Mouse (Mus musculus): Measurements from ENCODE around the gene Sat2.
A peak's percentile ranks its signal among the peaks of the same experiment; 100 is the strongest.

The Sat2 gene

GRCm38 (mm10) chr11:69621571-69622268 lies at the start of gene Sat2:
Sat2 (plus strand) TSS chr11:69622024.
- DNase-seq: peak; percentile 87 to 90

GRCm38 (mm10) chr11:69575220-69575619 lies 46.6 kb upstream of the Sat2 start:
- peak; percentile 52 to 58 for DNase-seq

DNA sequence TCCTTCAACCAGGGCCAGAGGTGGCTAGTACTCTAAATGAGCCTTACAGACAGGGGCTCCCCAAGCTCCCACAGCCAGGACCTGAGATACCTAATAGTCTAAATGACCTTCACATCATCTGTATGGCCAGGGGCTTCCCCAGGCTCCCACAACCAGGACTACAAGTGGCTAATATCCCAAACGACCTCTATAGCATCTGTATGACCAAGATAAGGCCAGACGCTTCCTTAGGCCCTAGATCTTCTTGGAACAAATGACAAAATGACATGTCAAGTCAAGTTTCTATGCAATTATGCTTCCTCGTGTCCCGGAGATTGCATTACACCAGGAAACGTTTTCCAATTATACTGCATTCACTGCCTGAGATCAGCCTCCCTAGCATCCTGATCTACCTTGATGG lies 45.5 kb upstream of the Sat2 start:
- no peak for DNase-seq

- DNase-seq: no peak
Observed at GRCm38 (mm10) chr11:69578301-69578700, 43.5 kb upstream of the Sat2 start.

DNA sequence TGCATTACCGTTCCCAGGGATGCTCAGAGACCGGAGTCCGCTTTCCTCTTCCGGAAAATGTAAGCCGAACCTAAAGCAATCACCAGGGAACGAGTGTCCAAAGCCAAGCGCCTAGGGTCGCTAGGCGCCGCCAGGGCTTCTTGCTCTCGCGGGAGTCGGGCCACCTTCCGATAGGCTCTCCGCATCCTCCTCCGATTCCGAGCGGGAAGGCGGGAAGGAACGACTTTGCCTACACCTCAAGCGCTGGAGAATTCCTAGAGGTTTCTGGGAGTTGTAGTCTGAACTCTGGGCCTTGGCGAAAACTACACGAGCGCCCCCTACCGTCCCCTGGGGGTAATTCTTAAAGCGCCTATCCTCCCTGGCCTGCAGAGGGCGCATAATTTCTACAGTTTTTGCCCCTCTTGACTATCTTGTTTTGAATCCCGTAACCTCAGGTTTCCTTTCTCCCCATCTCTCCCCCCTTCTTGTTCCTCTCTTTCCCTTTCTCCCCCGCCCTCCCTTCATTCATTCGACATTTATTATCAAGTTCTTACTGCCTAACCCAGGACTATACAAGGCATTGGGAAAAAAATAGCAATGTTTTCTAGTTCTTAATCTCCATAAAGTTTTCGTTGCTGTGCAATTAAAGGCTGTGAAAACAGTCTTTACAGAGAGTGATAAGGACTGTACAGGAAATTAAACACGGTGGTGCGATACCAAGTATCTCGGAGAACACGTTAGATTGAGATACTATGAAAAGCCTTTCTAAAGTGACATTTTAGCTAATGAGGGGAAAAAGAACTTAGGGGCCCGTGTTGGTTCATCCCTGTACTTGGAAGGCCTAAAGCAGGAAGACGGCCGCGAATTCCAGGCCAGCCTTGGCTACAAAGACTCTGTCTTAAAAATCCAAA lies 42.5 kb upstream of the Sat2 start:
- peak; percentile 97 to 98 for DNase-seq

DNA sequence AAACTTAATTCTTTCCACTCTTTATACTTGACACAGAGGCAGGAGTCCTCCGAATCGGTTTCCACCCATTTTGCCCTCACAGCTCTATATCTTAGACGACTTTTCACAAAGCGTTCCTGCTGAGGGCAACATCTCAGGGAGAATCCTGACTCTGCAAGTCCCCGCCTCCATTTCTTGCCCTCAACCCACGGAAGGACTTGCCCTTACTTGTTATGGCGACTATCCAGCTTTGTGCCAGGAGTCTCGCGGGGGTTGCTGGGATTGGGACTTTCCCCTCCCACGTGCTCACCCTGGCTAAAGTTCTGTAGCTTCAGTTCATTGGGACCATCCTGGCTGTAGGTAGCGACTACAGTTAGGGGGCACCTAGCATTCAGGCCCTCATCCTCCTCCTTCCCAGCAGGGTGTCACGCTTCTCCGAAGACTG lies 41.7 kb upstream of the Sat2 start, which contains the start of the genes Wrap53 and Trp53:
Wrap53 (minus strand) TSS at position 165 of the 424 bp plus-strand sequence.
Trp53 (plus strand) TSS at position 269 of the 424 bp plus-strand sequence.
- peak; percentile 94 to 95 for DNase-seq

- DNase-seq: no peak
Observed at GRCm38 (mm10) chr11:69580572-69581146, 41.2 kb upstream of the Sat2 start.

GRCm38 (mm10) chr11:69581147-69581688 lies 40.6 kb upstream of the Sat2 start:
- peak; percentile 98 to 99 for DNase-seq

DNA sequence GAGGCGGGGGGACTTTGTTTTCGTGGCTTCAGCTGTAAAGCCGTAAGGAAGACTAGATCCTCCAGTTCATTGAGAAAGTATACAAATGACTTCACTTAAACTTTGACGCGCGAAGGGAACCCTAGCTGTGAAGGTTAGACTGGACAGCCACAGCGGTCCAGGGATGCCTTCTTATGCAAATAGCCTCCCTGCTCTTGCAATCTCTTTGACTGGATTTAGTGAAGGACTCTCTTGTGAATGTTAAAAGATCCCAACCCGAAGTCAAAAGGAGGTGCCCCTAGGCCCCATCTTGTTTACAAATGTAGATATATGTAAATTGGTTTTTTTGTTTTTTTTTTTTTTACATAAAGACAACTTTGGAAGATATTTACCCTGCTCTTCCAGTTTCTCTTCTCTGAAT lies 40.0 kb upstream of the Sat2 start:
- DNase-seq: peak in 1 of 2 experiments; percentile 23

DNA sequence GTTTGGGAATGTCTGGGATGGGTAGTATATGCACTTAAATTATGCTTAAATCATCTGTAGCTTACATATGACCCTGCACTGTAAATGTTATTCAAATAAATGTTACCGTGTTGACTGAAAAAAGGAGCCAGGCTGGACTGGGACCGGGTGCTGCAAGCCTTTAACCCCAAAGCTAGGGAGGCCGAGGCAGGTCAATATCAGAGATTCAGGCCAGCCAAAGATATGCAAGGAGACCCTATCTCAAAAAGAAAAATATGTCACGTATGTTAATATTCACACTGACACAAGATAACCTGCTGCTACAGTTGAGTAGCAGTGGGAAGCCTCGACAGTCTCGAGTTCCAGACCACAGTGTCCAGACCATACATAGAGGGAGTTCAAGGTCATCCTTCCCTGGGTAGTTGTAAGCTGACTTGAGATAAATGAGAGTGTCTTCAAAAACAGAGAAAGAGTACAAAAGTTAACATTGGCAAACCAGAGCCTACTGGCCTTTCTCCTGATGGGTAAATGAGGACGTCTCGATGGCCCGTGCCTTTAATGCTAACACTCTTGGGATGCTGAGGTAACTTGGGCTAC lies 39.5 kb upstream of the Sat2 start:
- no peak for DNase-seq

DNA sequence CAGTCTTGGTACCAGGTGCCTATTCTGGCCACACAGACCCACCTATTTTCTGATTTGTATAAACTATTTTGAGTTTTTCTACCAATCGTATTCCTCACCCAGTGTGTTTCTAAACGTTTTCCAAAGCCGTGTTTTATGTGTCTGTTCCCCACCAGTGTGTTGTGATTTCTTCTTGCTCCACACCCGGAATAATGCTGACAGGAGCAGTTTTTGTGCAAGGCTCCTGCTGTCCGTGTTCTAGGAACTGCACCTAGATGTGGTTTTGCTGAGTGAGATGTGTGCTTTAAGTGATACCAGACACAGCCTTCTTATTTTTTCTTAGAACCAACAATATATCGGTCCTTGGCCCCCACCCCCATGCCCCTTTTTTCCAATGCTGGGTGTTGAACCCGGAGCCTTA lies 37.8 kb upstream of the Sat2 start:
- no peak for DNase-seq

- no peak for DNase-seq
Observed at GRCm38 (mm10) chr11:69584937-69585336, 36.9 kb upstream of the Sat2 start.

DNA sequence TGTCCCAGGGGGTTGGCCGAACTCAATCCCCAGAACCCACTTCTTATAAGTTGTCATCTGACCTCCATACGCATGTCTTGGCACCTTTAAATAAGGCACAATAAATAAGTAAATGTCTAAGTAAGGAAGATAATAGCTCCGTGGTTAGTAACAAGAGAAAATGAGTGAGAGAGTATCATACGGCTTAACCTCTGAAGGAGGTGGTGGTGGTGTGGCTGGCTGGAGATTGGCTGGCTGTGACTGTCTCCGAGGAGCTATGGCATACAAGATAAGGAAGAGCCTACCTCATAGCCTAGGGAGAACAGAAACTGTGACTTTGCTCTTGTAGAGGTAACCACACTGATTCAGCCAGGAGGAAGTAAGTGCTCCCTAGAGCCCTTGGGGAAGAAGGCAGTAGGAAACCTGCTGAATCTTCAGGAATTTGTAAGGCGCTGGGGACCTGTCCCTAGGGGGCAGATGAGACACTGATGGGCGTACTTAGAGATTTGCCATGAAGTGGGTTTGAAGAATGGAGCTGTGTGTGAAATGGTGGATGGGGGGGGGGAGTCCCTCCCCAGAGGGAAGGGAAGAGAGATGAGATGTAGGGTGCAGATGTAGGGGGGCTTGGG lies 36.0 kb upstream of the Sat2 start:
- no peak for DNase-seq

GRCm38 (mm10) chr11:69589207-69589834 lies 32.5 kb upstream of the Sat2 start:
- DNase-seq: no peak

GRCm38 (mm10) chr11:69590622-69591021 lies 31.2 kb upstream of the Sat2 start:
- DNase-seq: no peak

DNA sequence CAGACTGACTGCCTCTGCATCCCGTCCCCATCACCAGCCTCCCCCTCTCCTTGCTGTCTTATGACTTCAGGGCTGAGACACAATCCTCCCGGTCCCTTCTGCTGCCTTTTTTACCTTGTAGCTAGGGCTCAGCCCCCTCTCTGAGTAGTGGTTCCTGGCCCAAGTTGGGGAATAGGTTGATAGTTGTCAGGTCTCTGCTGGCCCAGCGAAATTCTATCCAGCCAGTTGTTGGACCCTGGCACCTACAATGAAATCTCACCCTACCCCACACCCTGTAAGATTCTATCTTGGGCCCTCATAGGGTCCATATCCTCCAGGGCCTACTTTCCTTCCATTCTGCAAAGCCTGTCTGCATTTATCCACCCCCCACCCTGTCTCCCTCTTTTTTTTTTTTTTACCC lies 30.4 kb upstream of the Sat2 start:
- no peak for DNase-seq

DNA sequence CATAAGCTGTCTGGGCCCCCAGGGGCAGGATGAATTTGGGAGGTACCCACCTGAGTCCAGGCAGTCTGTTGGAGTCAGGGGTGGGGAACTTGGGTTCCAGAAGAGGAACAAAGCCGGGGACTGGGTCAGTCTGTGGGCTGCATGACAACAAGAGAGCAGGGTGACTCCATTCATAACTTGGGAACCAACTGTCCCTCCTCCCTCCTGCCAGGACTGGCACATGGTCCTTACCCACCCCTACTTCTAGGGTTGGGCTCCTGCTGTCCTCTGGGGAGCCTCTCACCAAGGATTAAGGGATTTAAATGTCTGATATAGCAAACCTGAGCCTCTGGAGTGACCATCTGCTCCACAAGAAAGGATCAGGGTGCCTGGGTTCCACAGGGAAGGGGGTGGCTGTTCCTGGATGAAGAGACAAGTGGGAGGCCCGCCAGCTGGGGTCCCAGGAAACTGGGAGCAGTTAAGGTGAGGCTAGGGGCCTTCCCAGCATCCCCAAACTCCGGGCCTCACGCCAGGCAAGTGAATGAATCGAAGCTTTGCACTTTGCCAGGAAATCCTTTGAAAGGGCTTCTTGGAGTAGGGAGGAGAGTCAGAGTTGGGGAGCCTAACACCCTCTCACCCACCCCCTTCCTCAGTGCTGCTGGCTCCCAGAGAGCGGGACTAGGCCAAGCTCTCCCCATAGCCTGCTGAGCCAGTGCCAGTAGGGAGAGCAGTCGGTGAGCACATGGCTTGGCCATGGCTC lies 29.8 kb upstream of the Sat2 start:
- DNase-seq: peak; percentile 78 to 85

GRCm38 (mm10) chr11:69592799-69593198 lies 29.0 kb upstream of the Sat2 start:
- no peak for DNase-seq

DNA sequence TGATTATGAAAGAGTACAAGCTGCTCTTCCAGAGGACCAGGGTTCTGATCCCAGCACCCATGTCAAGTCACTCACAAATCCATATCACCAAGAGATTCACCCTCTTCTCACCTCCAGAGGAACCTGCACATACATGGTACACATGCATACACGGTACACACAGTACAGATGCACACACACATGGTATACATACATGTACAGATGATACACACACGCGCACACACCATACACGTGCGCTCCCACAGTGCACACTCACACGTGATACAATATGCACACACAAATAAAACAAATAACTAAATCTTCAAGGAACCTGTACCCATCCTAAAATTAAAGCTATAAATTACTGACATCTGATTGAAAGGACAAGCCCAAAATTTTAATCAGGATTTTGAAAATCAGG lies 27.0 kb upstream of the Sat2 start:
- DNase-seq: no peak

GRCm38 (mm10) chr11:69599436-69599835 lies 22.4 kb upstream of the Sat2 start:
- DNase-seq: no peak

DNA sequence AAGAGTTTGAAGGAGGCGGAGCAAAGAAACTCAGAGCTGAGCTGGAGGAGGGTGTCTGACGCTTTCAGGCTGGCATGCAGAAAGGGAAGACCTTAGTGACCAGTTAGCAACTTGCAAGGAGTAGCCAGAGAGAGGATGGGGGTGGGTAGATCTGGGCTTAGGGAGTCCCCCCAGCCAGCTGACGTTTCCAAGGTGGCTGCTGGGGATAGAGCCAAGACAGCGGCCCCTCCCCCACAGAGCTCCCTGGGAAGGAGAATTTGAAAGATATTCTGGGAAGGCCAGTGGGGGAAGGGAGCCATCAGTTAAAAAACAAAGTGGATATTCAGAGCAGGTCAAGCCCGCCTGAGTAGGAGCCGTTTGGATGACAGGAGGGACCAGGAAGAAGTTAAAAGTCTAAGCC lies 21.7 kb upstream of the Sat2 start:
- DNase-seq: peak; percentile 84 to 88
